In the genomic region with DNA sequence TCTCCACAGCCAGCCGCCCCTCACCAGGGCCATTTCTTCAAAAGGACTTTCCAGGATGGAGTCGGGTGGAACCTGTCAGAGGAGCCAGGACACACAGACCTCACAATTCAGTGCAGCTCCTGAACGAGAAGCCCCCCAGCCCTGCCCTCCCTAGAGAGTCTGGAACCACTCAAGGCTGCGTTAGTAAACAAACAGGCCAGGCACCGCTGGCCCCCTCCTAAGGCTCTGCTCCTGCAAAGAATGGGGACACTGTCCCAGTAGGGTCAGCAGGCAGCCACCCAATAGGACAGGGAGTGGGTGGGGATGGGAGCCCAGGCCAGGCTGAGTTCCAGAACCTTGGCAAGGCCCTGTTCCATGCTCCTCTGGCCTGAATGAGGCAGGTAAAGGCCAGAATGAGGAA, we compare ENCODE assay signal across 17 mouse cellular contexts. TPM values are rescaled to one million over a fixed set of nuclear protein-coding genes. Genes with fewer than 3 reads are reported as not detected.
DNase-seq lines count a peak whose midpoint lies in the region; ATAC-seq and TF ChIP-seq lines count a peak whose summit lies in the region.
"Had no signal": no experiment of that assay in that cellular context is flagged by ENCODE, and none has a peak within 500 bp of the region (broad histone marks: within the 10 kb centered on the region; RNA-seq: fewer than 3 reads in every experiment).

No protein-coding gene starts in this region.

- peak overlapping the region; percentile 55 for H3K4me3 ChIP-seq in cerebellum, adult 2 months (replicated peaks; ENCODE audit: insufficient read depth, low read depth, low read length)
- no peak overlapping the region for H3K4me3 ChIP-seq in heart, embryonic 10.5 days
- no peak overlapping the region for H3K4me3 ChIP-seq in heart, adult 2 months
- no peak overlapping the region for H3K4me3 ChIP-seq in midbrain, embryonic 13.5 days (replicated peaks)
- no peak overlapping the region for H3K4me3 ChIP-seq in midbrain, embryonic 11.5 days (ENCODE audit: low read depth, low read length)
- H3K4me3 ChIP-seq: embryonic facial prominence, embryonic 13.5 days; forebrain, embryonic 12.5 days; heart, embryonic 15.5 days; kidney, embryonic 15.5 days had no signal

- intact Hi-C loops in heart, adult 2 months (cut with DNase I), result no loop called here

- H3K4me1 ChIP-seq in cerebellum, adult 2 months (ENCODE audit: control insufficient read depth, insufficient read depth, low read length), result no peaks in the 10 kb centered on the region
- H3K4me1 ChIP-seq in heart, embryonic 10.5 days, result peaks cover 26% of the 10 kb centered on the region
- H3K4me1 ChIP-seq in heart, adult 2 months (ENCODE audit: control insufficient read depth, insufficient read depth, low read length), result no peaks in the 10 kb centered on the region
- H3K4me1 ChIP-seq in midbrain, embryonic 13.5 days (replicated peaks), result peaks cover 19% of the 10 kb centered on the region
- H3K4me1 ChIP-seq in midbrain, embryonic 11.5 days (ENCODE audit: control insufficient read depth, insufficient read depth, low read length), result peaks cover 16% of the 10 kb centered on the region

- H3K27ac ChIP-seq in cerebellum, adult 2 months (ENCODE audit: insufficient read depth, low read length), result peak overlapping the region; percentile 89; the same call in 1 of the 2 replicates
- peak overlapping the region; percentile 45 for H3K27ac ChIP-seq in heart, embryonic 10.5 days
- H3K27ac ChIP-seq in heart, adult 2 months, result no peak overlapping the region
- H3K27ac ChIP-seq in midbrain, embryonic 13.5 days, result no peak overlapping the region; the same call in 1 of the 2 replicates
- H3K27ac ChIP-seq in midbrain, embryonic 11.5 days (ENCODE audit: low read depth, low read length), result no peak overlapping the region
- H3K27ac ChIP-seq: embryonic facial prominence, embryonic 13.5 days; forebrain, embryonic 12.5 days; heart, embryonic 15.5 days; kidney, embryonic 15.5 days had no signal

- no peaks in the 10 kb centered on the region for H3K36me3 ChIP-seq in heart, embryonic 10.5 days
- H3K36me3 ChIP-seq in heart, adult 2 months (ENCODE audit: control insufficient read depth, insufficient read depth, low read length), result no peaks in the 10 kb centered on the region
- no peaks in the 10 kb centered on the region for H3K36me3 ChIP-seq in midbrain, embryonic 13.5 days
- H3K36me3 ChIP-seq in midbrain, embryonic 11.5 days (ENCODE audit: control insufficient read depth, insufficient read depth, low read length), result no peaks in the 10 kb centered on the region
- H3K36me3 ChIP-seq: embryonic facial prominence, embryonic 13.5 days; forebrain, embryonic 12.5 days; heart, embryonic 15.5 days; kidney, embryonic 15.5 days had no signal

- no peak for TF ChIP-seq POLR2A in cerebellum, adult 2 months (IDR thresholded peaks at IDR 0.05; ENCODE audit: borderline replicate concordance, insufficient read depth, low read length)
- TF ChIP-seq POLR2A in heart, adult 2 months (IDR thresholded peaks at IDR 0.05; ENCODE audit: insufficient read depth, low read depth, low read length), result no peak

- H3K9me3 ChIP-seq in heart, embryonic 10.5 days, result no peaks in the 10 kb centered on the region
- no peaks in the 10 kb centered on the region for H3K9me3 ChIP-seq in midbrain, embryonic 13.5 days
- H3K9me3 ChIP-seq in midbrain, embryonic 11.5 days (ENCODE audit: control insufficient read depth, low read length), result no peaks in the 10 kb centered on the region
- H3K9me3 ChIP-seq: embryonic facial prominence, embryonic 13.5 days; forebrain, embryonic 12.5 days; heart, embryonic 15.5 days; kidney, embryonic 15.5 days had no signal

- H3K9ac ChIP-seq in heart, adult 2 months (ENCODE audit: low read depth, low read length), result no peak overlapping the region
- 0 out of 2 replicates have a peak overlapping the region, but pooled peaks have one; percentile 23 for H3K9ac ChIP-seq in midbrain, embryonic 13.5 days (replicated peaks)
- no peak overlapping the region for H3K9ac ChIP-seq in midbrain, embryonic 11.5 days (ENCODE audit: low read length)
- H3K9ac ChIP-seq: embryonic facial prominence, embryonic 13.5 days; forebrain, embryonic 12.5 days; heart, embryonic 15.5 days; kidney, embryonic 15.5 days; liver, postnatal 0 days had no signal

- TF ChIP-seq EP300 in heart, adult 2 months (IDR thresholded peaks at IDR 0.05; ENCODE audit: insufficient read depth, low read depth, low read length), result no peak

- H3K4me2 ChIP-seq in midbrain, embryonic 13.5 days (replicated peaks), result no peak overlapping the region
- no peak overlapping the region for H3K4me2 ChIP-seq in midbrain, embryonic 11.5 days
- H3K4me2 ChIP-seq: embryonic facial prominence, embryonic 13.5 days; forebrain, embryonic 12.5 days; heart, embryonic 15.5 days; kidney, embryonic 15.5 days had no signal

- no peak for ATAC-seq in midbrain, embryonic 13.5 days
- no peak for ATAC-seq in midbrain, embryonic 11.5 days (ENCODE audit: low FRiP score)
- ATAC-seq: liver, postnatal 0 days; Patski had no signal

- WGBS in cerebellum, adult 2 months, result 40% methylated on average over 5 of the region's 5 CpGs
- whole genome bisulfite sequencing in heart, embryonic 10.5 days, result 25% methylated on average over 5 of the region's 5 CpGs
- 46% methylated on average over 5 of the region's 5 CpGs for WGBS in heart, adult 2 months
- 56% methylated on average over 5 of the region's 5 CpGs for WGBS in midbrain, embryonic 13.5 days
- WGBS in midbrain, embryonic 11.5 days, result 46% methylated on average over 5 of the region's 5 CpGs

- no peaks in the 10 kb centered on the region for H3K79me2 ChIP-seq in heart, adult 2 months (replicated peaks; ENCODE audit: control insufficient read depth, insufficient read depth, low read length)

- H3K27me3 ChIP-seq in cerebellum, adult 2 months (ENCODE audit: control insufficient read depth, insufficient read depth, low read length), result no peaks in the 10 kb centered on the region
- peaks cover 2% of the 10 kb centered on the region; the same call in 1 of the 2 replicates for H3K27me3 ChIP-seq in heart, embryonic 10.5 days (ENCODE audit: insufficient read depth, poor library complexity, severe bottlenecking)
- H3K27me3 ChIP-seq in heart, adult 2 months (ENCODE audit: control insufficient read depth, insufficient read depth, low read length), result no peaks in the 10 kb centered on the region
- no peaks in the 10 kb centered on the region for H3K27me3 ChIP-seq in midbrain, embryonic 13.5 days
- no peaks in the 10 kb centered on the region for H3K27me3 ChIP-seq in midbrain, embryonic 11.5 days (ENCODE audit: control insufficient read depth, insufficient read depth, low read length)
- H3K27me3 ChIP-seq: embryonic facial prominence, embryonic 13.5 days; forebrain, embryonic 12.5 days; heart, embryonic 15.5 days; kidney, embryonic 15.5 days; Patski had no signal

- DNase-seq in cerebellum, adult 2 months, result peak; percentile 28 to 45
- DNase-seq in cerebellum, adult 8-10 months, result no peak
- DNase-seq in heart, embryonic 10.5 days (ENCODE audit: low spot score), result peak; percentile 73
- DNase-seq in heart, adult 2 months, result no peak
- DNase-seq in midbrain, embryonic 11.5 days (ENCODE audit: low spot score, missing footprints), result no peak
- DNase-seq in layer of hippocampus, postnatal 36 days, result peak; percentile 44 to 74
- DNase-seq in kidney, postnatal 25 days, result no peak
- DNase-seq: cerebellum, postnatal 14 days; gastrocnemius, postnatal 14 days; liver, postnatal 0 days; thymus, postnatal 25 days had no signal

- TF ChIP-seq CTCF in cerebellum, adult 2 months (IDR thresholded peaks at IDR 0.05; ENCODE audit: borderline replicate concordance, insufficient read depth, low read depth, low read length), result no peak
- no peak for TF ChIP-seq CTCF in heart, adult 2 months (IDR thresholded peaks at IDR 0.05)

RNA-seq across cellular contexts. Expression of a gene that starts 5.5 kb away (rescaled TPM):
- polyA plus RNA-seq in cerebellum, adult 2 months (2012; rRNA removed), result 868 and 1,066 TPM in 2 replicates
- 1.6 and 2.4 TPM in 2 replicates for polyA plus RNA-seq in heart, embryonic 10.5 days (2016; fragmentation: Nextera tagmentation; extraction: Ambion mirVana)
- 1 to 10 TPM; 2.2 to 2.5 TPM for total RNA-seq in heart, adult 2 months (2021)
- 9.0 and 12.1 TPM in 2 replicates for polyA plus RNA-seq in heart, adult 2 months (2012; rRNA removed)
- 5.1 and 5.8 TPM in 2 replicates for polyA plus RNA-seq in midbrain, embryonic 13.5 days (2015; fragmentation: Nextera tagmentation; extraction: Ambion mirVana)
- polyA plus RNA-seq in midbrain, embryonic 11.5 days (2014; fragmentation: Nextera tagmentation; extraction: Ambion mirVana), result 3.6 and 4.3 TPM in 2 replicates
- total RNA-seq in layer of hippocampus, postnatal 36 days (2021), result 100 to 1,000 TPM; 207 to 223 TPM

RNA-seq across cellular contexts. Expression of a gene that starts 48.6 kb away (rescaled TPM):
- polyA plus RNA-seq in cerebellum, adult 2 months (2012; rRNA removed), result 95.5 and 96.5 TPM in 2 replicates
- polyA plus RNA-seq in heart, embryonic 10.5 days (2016; fragmentation: Nextera tagmentation; extraction: Ambion mirVana), result 75.7 and 78.8 TPM in 2 replicates
- 10 to 100 TPM; 65.7 to 69.9 TPM for total RNA-seq in heart, adult 2 months (2021)
- polyA plus RNA-seq in heart, adult 2 months (2012; rRNA removed), result 24.1 and 32.9 TPM in 2 replicates
- polyA plus RNA-seq in midbrain, embryonic 13.5 days (2015; fragmentation: Nextera tagmentation; extraction: Ambion mirVana), result 80.9 and 89.0 TPM in 2 replicates
- polyA plus RNA-seq in midbrain, embryonic 11.5 days (2014; fragmentation: Nextera tagmentation; extraction: Ambion mirVana), result 62.9 and 70.2 TPM in 2 replicates
- total RNA-seq in layer of hippocampus, postnatal 36 days (2021), result 10 to 100 TPM; 64.2 to 69.7 TPM

RNA-seq across cellular contexts. Expression of a gene that starts 49.5 kb away (rescaled TPM):
- polyA plus RNA-seq in cerebellum, adult 2 months (2012; rRNA removed), result 252 and 259 TPM in 2 replicates
- 89.5 and 106 TPM in 2 replicates for polyA plus RNA-seq in heart, embryonic 10.5 days (2016; fragmentation: Nextera tagmentation; extraction: Ambion mirVana)
- total RNA-seq in heart, adult 2 months (2021), result 10 to 100 TPM; 59.8 to 64.9 TPM
- polyA plus RNA-seq in heart, adult 2 months (2012; rRNA removed), result 21.1 and 35.8 TPM in 2 replicates
- 197 and 199 TPM in 2 replicates for polyA plus RNA-seq in midbrain, embryonic 13.5 days (2015; fragmentation: Nextera tagmentation; extraction: Ambion mirVana)
- 180 and 198 TPM in 2 replicates for polyA plus RNA-seq in midbrain, embryonic 11.5 days (2014; fragmentation: Nextera tagmentation; extraction: Ambion mirVana)
- total RNA-seq in layer of hippocampus, postnatal 36 days (2021), result 100 to 1,000 TPM; 359 to 385 TPM

RNA-seq across cellular contexts. Expression of a gene that starts 49.7 kb away (rescaled TPM):
- polyA plus RNA-seq in cerebellum, adult 2 months (2012; rRNA removed), result 127 and 144 TPM in 2 replicates
- polyA plus RNA-seq in heart, embryonic 10.5 days (2016; fragmentation: Nextera tagmentation; extraction: Ambion mirVana), result 29.4 and 35.4 TPM in 2 replicates
- 10 to 100 TPM; 36.3 to 37.1 TPM for total RNA-seq in heart, adult 2 months (2021)
- polyA plus RNA-seq in heart, adult 2 months (2012; rRNA removed), result 39.8 and 52.6 TPM in 2 replicates
- 85.8 and 94.4 TPM in 2 replicates for polyA plus RNA-seq in midbrain, embryonic 13.5 days (2015; fragmentation: Nextera tagmentation; extraction: Ambion mirVana)
- 34.8 and 36.3 TPM in 2 replicates for polyA plus RNA-seq in midbrain, embryonic 11.5 days (2014; fragmentation: Nextera tagmentation; extraction: Ambion mirVana)
- 100 to 1,000 TPM; 225 to 254 TPM for total RNA-seq in layer of hippocampus, postnatal 36 days (2021)

Comparison
In these comparisons a context has a peak if more than half of its experiments do, and no peak if none do; other contexts are left out.
1. DNase-seq: peak in cerebellum, adult 2 months (2 of 2), heart, embryonic 10.5 days (single experiment) and layer of hippocampus, postnatal 36 days (2 of 2); none in cerebellum, adult 8-10 months (single experiment), heart, adult 2 months (0 of 2), midbrain, embryonic 11.5 days (single experiment) and kidney, postnatal 25 days (0 of 2).
2. H3K27ac ChIP-seq: peak in cerebellum, adult 2 months (single experiment) and heart, embryonic 10.5 days (single experiment); none in heart, adult 2 months (single experiment), midbrain, embryonic 13.5 days (single experiment) and midbrain, embryonic 11.5 days (single experiment).
3. RNA of a gene that starts 5.5 kb away (polyA plus RNA-seq): 868 to 1,066 TPM in cerebellum, adult 2 months; 9.0 to 12.1 TPM in heart, adult 2 months, 5.1 to 5.8 TPM in midbrain, embryonic 13.5 days, 3.6 to 4.3 TPM in midbrain, embryonic 11.5 days and 1.6 to 2.4 TPM in heart, embryonic 10.5 days; every median in the first group is over 10 times any median in the second.